Mouse (Mus musculus) fat pad, adult 2 months (tissue): ENCODE measurements around the gene Siah1b.
A peak's percentile ranks its signal among the peaks of the same experiment; 100 is the strongest.

ENCODE experiments used
- DNase-seq: peaks from one replicate; pipeline ENCODE4 v3.0.0-alpha.2; 2011; ENCODE audit warnings: low read depth, low spot score; ENCODE audit errors: extremely low read depth

Gene Siah1b

DNA sequence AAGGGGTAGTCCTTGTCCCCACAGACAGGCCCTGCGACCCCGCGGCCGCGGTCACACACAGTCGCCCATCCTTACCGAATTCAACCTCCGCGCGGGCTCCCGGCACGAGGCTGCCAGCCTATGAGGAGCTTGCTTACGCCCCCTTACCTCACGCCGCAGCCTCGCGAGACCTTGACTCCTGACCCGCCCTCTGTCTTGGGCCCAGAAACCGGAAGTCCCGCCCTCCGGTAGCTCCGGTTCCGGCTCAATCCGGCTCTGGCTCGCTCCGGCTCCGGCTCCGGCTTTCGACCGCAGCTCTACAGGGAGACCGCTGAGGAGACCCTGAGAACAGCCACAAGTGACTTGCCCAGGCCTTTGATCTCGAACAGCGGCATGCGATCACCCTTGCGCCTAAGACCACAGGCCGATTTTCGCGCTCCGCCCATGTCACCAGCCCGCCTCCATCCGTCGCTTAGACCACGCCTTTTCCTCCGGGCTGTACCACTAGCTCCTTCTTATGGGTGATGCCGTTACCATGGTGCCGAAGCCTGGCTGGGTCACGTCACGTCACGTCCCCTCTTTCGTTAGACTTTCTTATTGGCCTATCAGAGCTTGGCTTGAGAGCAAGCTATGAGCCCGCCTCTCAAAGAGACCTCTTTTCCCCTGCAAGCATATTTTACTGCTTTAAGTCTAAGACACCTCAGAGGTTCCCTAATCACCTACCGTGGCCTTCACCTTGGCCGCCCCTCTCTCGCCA lies at the start of gene Siah1b:
TSS of gene Siah1b (minus strand) at position 454 of the 736 bp plus-strand sequence.
- peak; percentile 49 for DNase-seq

DNA sequence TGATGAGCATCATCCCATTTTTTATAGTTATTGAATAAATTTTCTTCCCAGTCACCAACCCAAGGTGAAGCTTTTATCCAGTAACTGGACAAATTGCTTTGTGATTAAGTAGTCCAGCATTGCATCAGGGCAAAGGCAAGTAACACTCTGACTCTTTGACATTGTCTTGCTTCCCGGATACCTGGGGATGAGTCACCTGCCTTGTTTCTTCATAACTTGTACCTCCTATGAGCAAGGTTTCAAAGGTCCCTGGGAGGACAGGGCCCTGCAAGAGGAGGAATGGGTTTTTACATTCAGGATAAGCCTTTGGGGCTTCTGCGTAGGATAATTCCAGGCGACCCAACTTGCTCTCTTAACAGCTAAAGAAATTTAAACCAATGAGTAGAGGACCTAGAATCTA lies 47.6 kb upstream of the Siah1b start:
- no peak for DNase-seq

DNA sequence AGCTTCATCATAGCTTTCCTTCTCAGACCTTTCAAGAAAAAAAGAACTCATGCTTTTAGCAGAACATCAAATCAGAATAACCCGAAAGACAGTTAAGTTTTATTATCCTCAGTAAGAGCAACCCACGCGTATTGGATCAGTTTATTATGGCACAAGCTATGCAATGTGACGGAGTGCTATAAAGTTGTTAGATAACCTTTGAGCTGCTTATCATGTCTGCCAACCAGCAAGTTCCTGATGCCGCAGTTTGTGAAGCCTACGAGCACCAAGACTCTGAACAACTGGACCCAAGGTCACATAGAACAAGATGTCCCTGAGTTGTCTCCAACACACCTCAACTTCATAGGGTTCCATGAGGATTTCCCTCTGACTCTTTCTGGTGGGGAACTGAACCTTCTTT lies 37.5 kb upstream of the Siah1b start:
- no peak for DNase-seq

DNA sequence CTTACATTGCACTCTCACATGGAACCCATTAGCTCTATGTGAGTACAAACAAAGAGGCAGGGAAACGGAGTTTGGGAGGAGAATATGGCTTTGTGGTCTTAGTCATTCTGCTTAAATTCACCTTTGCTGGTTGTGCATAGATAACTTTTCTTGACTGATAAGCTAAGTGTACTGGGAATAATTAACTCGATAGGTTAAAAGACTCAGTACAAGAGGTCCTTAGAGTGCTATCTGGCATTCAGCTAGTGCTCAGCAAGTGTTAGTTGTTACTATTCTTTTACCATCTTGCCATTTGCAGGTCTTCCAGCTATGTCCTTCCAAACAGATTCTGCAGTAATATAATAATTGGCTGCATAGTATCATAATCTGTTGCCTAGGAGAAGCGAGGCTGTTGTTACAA lies 34.9 kb upstream of the Siah1b start:
- no peak for DNase-seq

DNA sequence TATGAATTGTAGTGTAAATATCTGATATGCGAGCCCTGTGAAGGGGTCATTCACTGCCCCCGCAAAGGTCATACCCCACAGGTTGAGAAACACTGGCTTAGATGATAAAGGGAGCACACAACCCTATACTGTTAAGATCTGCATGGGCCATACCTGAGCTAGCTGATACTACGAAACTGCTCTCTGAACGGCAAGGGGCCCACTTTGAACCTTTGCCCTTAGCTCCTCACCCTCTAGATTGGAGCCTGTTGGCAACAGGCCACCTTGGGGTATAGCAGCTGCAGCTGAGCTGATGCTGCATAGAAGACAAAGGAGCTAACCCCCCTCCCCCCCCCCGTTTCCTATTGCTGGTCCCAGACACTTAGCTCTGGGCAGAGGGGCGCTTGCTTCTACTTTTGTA lies 26.4 kb upstream of the Siah1b start:
- no peak for DNase-seq

DNA sequence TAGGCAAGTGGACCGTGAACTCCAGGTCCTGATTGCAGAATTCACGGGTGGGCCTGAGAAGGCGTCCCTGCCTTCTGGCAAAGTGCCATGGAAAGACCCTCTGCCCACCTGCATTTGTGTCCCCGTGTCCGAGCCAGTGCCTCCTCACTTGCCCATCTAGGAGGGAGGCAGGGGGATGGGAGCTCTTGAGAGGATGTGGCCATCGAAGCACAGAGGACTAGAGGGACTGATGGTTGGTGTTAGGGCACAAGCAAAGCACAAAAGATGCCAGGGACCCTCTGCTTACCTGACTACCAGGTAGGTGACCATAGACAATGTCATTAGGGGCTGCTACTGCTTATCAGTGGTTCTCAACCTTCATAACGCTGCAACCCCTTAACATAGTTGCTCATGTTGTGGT lies 25.9 kb upstream of the Siah1b start:
- no peak for DNase-seq

DNA sequence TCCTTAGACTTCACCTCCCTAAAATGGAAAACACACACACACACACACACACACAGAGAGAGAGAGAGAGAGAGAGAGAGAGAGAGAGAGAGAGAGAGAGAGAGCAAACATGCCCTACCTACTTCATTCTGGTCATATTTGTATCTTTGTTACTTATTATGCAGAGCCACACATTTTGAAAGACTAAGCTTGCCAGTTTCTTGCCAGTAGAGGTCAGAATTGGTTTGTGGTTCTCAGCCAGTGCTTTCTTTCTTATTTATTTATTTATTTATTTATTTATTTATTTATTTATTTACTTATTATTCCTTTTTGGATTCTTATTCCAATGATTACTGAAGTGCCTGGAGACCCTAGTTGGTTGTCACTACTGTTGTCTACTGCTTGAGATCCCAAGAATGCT lies 25.2 kb upstream of the Siah1b start:
- no peak for DNase-seq

DNA sequence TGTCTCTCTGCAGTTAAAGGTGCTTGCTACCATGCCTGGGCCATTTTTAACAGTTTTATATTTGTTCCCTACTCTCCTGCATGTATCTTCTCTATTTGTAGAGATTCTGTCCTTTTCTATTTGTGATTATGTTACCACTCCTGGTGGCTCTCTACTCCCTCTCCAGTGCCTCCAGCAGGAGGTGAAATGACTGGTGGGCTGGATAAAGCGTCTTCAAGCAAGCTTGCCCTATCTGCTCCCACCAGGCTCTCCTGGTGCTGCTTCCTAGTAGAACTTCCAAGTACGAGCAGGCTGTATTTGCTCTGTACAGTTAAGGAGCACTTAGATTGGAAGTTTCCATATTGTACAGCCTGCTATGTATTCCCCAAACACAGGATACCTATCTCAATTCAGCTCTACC lies 19.5 kb upstream of the Siah1b start:
- DNase-seq, result no peak

DNA sequence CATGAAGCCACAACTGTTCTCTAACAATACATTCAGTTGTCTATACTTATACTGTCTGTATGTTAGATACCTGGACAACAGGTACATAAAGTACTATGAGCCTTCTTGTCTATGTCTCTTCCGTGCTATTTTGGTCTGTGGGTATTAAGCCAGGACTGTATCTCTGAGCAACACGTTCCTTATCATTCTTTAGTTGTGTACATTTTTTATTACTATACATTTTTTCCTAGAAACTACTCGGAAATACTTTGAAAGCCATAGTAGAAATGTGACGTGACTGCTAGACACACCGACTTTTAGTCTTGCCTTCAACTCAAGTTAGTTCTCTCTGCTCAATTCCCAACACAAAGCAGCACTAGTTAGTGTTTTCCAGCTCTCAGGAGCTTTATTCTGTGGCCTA lies 17.1 kb upstream of the Siah1b start:
- DNase-seq, result no peak

DNA sequence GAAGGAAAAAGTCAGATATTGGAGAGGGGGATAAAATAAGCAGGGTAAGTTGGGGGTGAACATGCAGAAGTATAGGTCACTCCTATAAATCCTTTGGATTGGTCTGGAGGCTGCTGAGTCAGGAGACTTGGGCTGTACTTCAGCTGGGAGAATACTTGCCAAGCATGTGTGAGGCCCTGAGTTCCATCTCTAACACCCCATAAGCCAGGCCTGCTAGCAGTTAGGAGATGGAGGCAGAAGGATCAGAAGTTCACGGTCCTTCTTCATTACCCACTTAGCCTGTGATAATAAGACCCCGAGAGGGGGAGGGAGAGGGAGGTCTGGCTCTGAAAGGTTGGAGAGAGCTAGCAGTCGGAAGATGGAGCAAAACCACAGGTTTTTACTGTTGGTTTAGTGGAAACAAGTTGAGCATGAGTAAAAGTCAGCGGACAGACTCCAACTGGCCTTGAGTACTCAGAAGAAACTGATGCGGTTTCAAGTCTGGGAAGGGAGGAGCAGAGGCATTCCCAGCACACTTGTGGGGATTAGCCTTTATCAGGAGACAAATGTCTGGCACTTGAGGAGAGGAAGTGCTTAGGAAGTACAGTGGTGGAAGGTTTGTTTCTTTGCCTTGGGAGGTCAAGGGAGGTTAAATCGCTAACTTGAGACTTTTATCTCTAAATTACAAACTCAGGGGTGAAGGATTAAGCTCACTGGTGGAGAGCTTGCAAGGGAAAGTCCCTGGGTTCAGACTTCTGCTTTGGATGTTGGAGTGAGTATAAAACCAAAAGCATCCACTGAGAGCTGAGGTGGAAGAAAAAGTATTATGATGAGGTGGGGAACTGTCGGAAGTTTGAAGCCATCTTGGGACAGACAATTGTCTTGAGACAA lies 16.2 kb upstream of the Siah1b start:
- no peak for DNase-seq

DNA sequence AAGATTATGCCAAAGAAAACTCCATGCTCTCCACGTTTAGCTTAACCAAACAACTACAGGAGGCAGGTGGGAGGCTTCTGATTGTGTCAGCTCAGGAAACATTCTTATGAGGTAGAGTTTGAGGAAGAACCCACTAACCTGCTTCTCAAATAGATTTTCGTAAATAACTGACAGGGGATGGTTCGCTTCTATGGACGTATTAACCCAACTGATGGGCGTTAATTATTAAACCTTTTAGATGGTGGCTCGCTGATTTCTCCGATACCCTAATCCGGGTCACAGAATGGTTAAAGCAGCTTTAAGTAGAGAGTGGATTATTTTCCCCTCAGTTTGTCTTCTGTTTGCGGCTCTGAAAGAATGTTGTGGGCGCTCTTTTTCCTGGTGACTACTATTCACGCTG lies 13.6 kb upstream of the Siah1b start:
- DNase-seq, result no peak

DNA sequence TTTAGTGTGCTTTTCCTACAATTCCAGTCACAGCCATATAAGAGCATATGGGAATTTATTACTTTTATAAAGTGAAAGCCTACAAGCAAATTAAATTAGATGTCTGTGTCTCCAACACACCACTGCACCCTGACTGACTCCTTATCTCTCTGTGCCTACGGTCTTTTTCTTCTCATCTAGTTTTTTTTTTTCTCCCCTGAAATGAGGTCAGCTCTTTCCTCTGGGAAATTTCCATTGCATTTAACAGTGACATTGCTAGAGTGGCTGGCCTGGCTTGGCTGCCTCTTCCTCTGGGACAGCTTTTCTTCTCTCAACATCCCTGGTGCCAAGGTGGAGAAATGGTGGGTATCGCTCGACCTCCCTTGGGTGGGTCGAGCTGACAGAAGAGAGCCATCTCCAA lies 12.3 kb upstream of the Siah1b start, which contains the start of gene Cltrn:
TSS of gene Cltrn (plus strand) at position 249 of the 400 bp plus-strand sequence.
- DNase-seq, result no peak

DNA sequence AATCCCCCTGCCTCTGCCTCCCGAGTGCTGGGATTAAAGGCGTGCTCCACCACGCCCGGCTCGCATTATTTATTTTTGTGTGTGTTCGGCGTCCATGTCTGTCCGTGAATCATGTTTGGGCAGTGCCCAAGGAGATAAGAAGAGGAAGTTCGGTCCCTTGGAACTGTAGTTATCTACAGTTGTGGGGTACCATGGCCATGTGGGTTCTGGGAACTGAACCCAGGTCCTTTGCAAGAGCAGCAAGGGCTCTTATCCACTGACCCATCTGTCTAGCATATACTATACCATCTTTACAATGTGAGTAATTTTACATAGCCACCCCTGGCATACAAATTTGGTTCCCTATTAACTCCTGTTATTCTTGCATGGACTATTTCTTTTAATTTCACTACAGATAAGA lies 5.7 kb upstream of the Siah1b start:
- no peak for DNase-seq

DNA sequence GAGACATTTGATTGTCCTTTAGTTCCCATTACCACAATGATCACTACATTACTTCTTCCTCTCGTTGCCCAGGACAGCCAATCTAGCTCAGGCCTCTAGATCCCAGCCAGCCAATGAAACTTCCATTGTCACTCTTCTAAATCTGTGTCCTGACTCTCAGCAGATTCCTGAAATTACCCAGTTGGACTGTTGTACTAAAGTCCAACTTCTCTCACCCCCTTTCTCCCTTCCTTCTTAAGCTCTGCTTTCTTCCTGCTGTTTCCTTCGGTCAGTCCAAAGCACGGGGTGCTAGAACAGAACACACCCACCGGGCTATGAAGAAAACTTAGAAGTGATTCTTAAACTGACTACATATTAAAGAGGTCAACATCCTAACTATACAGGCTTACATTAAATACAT lies 7.3 kb downstream of the Siah1b start:
- no peak for DNase-seq

DNA sequence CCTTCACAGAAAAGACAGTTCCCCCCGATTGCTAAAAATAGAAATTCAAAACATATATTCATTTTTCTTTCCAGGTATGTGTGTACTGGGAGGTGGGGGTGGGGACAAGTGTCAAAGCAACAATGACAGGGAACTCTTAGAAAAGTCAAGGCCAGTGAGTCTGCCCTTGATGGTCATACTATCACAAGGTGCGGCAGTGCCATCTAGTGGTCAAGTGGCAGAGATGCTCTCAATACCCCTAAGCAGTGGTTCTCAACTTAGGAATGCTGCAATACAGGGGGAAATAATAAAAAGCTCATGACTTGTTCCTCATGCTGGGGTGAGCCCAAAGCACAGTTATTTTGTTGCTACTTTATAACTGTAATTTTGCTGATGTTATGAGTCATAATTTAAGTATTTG lies 10.1 kb downstream of the Siah1b start:
- no peak for DNase-seq

DNA sequence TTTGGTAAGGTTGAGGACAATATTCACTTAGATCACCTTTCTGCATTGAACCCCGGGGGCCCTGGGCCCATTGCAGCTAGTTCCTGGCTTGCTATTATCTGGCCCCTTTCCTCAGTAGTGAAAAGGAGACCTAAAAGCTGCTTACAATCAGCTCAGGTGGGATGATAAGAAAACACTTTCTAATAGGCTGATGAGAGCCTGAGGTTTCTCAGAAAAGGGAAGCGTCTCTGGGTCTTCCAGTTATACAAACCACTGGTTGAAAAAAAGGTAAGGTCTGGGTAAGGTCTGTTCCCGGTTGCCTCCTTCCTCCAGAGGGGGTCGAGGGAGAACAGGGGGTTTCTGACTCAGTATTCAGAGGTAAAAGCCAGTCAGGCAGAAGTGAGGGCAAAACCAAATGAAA lies 17.2 kb downstream of the Siah1b start:
- no peak for DNase-seq

DNA sequence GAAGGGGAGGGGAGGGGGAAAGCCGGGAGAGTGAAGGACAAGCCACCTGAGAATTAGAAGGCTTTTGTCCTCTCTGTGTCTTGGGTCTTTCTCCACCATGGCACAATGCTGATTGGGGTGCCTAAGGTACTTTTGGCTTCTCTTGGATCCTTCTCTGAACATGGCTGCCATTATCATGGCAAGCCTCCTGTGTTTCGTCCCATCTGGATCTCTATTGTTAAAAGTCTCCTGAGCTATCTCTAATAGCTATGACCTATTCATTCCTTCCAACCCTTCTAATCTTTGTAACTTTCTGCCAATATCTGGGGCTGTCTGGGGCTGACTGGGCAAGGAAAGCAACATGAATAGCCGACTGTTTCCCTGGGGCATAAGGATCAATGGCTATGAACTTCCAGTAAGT lies 17.8 kb downstream of the Siah1b start:
- no peak for DNase-seq

DNA sequence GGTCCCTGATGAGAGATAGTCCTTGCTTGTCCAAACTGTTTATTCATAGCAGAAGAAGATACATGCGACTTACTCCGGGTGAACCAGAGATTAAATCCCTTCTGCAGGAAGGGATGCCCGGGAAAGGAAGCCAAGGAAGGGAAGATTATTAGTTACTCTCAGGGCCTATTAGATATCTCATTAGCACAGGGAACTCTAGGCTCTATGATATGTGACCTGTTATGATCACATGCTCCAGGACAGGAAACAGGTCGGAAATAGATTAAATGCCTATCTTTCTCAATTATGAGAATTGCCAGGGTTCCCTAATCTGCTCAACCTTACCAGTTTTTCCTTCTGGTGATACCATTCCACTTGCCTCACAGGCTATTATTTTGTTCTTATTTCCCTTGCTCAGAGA lies 20.6 kb downstream of the Siah1b start:
- DNase-seq, result no peak

DNA sequence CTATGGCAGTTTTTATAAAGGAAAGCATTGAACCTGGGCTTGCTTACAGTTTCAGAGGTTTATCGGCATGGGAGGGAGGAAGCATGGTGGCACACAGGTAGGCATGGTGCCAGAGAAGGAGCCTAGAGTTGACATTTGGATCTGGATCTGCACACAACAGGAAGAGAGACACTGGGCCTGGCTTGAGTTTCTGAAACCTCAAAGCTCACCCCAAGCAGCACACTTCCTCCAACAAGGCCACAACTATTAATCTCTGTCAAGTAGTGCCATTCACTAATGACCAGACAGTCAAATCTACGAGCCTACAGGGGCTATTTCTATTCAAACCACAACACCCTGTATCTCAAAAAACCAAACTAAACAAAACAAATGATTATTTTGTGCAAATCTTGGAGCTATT lies 29.6 kb downstream of the Siah1b start:
- DNase-seq, result no peak

DNA sequence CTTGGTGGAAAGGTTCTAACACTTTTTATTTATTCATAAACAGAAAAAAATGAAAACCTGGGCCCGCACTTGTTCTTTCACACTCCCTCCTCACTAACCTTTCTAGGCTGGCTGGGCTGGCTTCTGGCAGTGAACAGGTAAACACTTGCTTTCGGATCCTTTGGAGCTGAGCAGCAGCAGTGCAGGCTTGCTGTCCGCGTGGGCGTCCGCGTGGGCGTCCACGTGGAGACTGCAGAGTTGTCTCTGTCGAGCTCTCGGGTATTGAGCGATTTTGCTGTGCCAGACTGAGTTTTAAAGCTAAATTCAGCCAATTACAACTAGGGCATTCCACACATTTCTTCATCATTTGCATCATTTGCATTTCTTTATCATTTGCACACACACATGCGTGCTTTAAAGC lies 34.2 kb downstream of the Siah1b start:
- DNase-seq, result no peak

DNA sequence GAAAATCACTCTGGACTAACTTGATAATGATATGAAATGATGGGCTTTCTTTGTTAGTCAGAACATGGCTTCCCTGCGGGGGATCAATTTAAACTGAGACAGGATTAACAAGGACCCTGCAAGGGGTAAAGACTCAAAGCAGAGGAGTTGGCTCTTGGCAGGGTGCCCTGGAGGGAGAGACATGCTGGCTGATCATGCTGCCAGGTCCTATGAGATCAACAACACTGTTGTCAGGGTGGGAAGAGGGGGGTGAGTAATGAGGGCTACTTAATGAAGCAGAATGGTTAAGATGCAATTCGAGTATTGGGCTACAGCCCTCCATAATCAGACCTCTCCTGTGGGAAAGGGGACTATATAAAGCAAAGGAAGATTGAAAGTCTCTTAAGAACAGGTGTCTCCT lies 37.4 kb downstream of the Siah1b start:
- DNase-seq, result no peak

DNA sequence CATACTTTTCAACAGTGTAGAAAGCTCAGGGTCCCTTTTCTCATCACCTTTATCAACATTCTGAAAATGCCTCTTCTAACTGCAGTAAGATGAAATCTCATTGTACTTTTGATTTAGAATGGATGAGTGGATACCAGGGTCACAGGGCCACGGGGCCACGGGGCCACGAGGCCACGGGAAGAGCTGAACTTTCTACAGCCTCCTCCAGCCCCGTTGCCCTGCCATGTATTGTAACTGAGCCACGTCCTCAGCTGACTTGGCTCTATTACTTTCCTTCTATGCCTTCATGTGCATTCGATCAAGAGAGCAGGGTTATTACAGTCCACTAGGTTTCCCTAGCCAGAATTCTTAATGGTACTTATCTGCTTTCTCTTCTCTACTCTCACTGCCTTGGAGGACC lies 40.4 kb downstream of the Siah1b start:
- DNase-seq, result no peak
